Mouse (Mus musculus) CD4-positive naive resting alpha-beta T cell, adult 57 days (primary cell): ENCODE results near the gene Zfr. TPM values are rescaled to one million over a fixed set of nuclear protein-coding genes. Genes with fewer than 3 reads are reported as not detected.

Experiments used
- total RNA-seq: library from RNA; stranded (reverse); gene quantifications from one replicate; pipeline ENCODE4 v1.2.4, GENCODE M21; 2023

Zfr gene
- total RNA-seq, result 153 TPM

GRCm38 (mm10) chr15:12117242-12118092 lies at the start of gene Zfr:
Gene Zfr (plus strand): TSS chr15:12117831.

GRCm38 (mm10) chr15:12204319-12205159 lies 86.9 kb downstream of the Zfr start, which contains the start of gene Mtmr12:
Gene Mtmr12 (plus strand): TSS chr15:12205028.

Other genes starting within 250 kb of the Zfr start
- gene Npr3, start 210.5 kb upstream of the Zfr start, total RNA-seq, result not detected
- gene Sub1, start 120.8 kb upstream of the Zfr start, total RNA-seq, result 287 TPM
- gene Mtmr12, start 87.2 kb downstream of the Zfr start, total RNA-seq, result 71.9 TPM
- 141 TPM for gene Golph3, start 203.6 kb downstream of the Zfr start, total RNA-seq
- gene 1810049J17Rik, start 204.1 kb downstream of the Zfr start, total RNA-seq, result 3.5 TPM